Mouse (Mus musculus): Measurements from ENCODE around the gene Tspan5.

- TF ChIP-seq POLR2A (IDR thresholded peaks at IDR 0.05; ENCODE audit: low read depth, low read length): no peak
- TF ChIP-seq CTCF (IDR thresholded peaks at IDR 0.05; ENCODE audit: borderline replicate concordance, insufficient read depth, low read length): no peak
These were observed 32.8 kb upstream of the Tspan5 start for GRCm38 (mm10) chr3:138709183-138709582.
